Mouse (Mus musculus) left cerebral cortex, adult 9 months (tissue): Measurements from ENCODE around the gene Serpinb9e.
"Not testable (repeated sequence)": the region's sequence is repeated elsewhere in the genome, so short reads cannot be mapped to it uniquely, and the experiment has no call there.

ENCODE experiments used
- DNase-seq, 2 experiments: peaks; one replicate each; pipeline ENCODE4 v3.0.0; 2022; ENCODE audit warnings: low spot score in 2 of 2

Serpinb9e gene

DNA sequence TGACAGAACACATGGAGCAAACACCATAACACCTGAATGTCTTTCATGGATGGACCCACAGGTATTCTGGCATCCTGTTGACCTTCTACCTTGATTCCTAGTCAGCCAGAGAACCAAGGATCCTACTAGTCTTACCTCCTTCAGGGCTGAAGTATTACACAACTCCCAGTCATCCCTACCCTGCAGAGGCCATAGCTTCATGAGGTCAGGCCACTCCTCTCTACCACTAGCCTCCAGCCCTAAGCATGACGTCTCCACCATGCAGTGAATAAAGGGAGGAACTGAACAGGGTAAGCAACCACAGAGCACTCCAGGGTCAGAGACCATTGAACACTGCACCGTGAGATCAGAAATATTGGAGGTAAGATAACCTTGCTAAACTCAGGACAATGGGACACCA is at the start of gene Serpinb9e:
Gene Serpinb9e (plus strand): TSS at position 301 of the 400 bp plus-strand sequence.
- not testable (repeated sequence) for DNase-seq

DNA sequence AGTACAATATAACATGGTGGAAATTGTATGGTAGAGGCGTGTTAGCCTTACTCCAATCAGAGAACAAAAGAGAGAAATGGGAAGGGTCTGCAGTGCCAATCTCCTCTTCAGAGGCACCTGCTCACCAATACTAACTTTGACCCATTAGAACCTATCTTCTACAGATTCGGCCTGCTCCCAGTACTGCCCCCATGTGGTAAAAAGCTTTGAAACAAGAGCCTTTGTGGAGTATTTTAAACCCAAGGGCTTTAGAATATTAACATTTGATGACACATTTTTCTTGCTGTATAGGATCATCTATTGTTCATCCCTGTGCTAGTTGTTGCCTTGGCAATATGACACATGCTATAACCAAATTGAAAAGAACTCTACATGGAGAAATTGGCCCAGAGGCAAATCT is 49.7 kb upstream of the Serpinb9e start:
- no peak for DNase-seq

GRCm38 (mm10) chr13:33308631-33309030 is 59.2 kb downstream of the Serpinb9e start:
- not testable (repeated sequence) for DNase-seq
